Mouse (Mus musculus) kidney, adult 2 months (tissue): ENCODE results near the gene Slc25a47.

Source experiments
- CTCF ChIP-seq: fragments of 200-500 bp; conservative IDR thresholded peaks from 2 replicates; pipeline ENCODE4 v1.5.1; 2011; ENCODE audit warnings: low read depth, mild to moderate bottlenecking, control low read depth, low read length, moderate library complexity, mixed read lengths; ENCODE audit not compliant: insufficient read depth, insufficient read length
- POLR2A ChIP-seq: fragments of 200-500 bp; IDR thresholded peaks from one replicate; pipeline ENCODE4 v1.6.1; 2011; ENCODE audit warnings: low read depth, low read length, control low read depth

DNA sequence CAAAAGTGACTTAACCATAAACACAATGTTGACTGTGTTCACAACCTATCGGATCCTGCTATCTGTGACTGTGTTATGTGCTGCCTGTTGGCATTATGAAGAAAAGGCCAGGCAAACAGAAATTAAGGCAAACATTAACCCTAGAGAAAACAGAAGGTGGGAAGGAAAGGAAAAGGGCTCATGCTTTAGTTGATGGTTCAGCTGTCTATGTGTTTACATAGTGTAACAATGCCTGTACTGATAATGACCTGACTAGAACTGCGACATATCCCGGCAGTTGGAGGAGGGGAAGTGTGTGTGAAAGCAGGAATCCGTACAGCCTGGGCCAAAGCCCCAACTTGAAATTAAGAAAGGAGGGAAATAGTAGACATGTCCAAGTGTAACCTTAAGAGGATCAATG is 51.2 kb downstream of the Slc25a47 start:
- TF ChIP-seq CTCF, result no peak
- no peak for TF ChIP-seq POLR2A
